Mouse (Mus musculus): ENCODE results near the gene Arih2.
A peak's percentile ranks its signal among the peaks of the same experiment; 100 is the strongest.

The Arih2 gene

GRCm38 (mm10) chr9:108649561-108650440, 615 bp upstream of the Arih2 start:
- no peak for DNase-seq (ENCODE audit: low read depth)

GRCm38 (mm10) chr9:108648166-108648565, 1.0 kb downstream of the Arih2 start:
- peak; percentile 55 for DNase-seq (ENCODE audit: low read depth)

- DNase-seq (ENCODE audit: low read depth): no peak
Observed at GRCm38 (mm10) chr9:108639825-108640224, 9.4 kb downstream of the Arih2 start.

GRCm38 (mm10) chr9:108635415-108635814, 13.8 kb downstream of the Arih2 start:
- DNase-seq (ENCODE audit: low read depth): no peak

GRCm38 (mm10) chr9:108633846-108634245, 15.3 kb downstream of the Arih2 start:
- no peak for DNase-seq (ENCODE audit: low read depth)

GRCm38 (mm10) chr9:108632375-108632774, 16.8 kb downstream of the Arih2 start:
- no peak for DNase-seq (ENCODE audit: low read depth)

- DNase-seq (ENCODE audit: low read depth): peak; percentile 55
Observed at GRCm38 (mm10) chr9:108631631-108632256, 17.4 kb downstream of the Arih2 start.

GRCm38 (mm10) chr9:108630683-108631082, 18.5 kb downstream of the Arih2 start:
- peak; percentile 59 for DNase-seq (ENCODE audit: low read depth)

- peak; percentile 59 for DNase-seq (ENCODE audit: low read depth)
Observed at GRCm38 (mm10) chr9:108628141-108628540, 21.0 kb downstream of the Arih2 start.

- no peak for DNase-seq (ENCODE audit: low read depth)
Observed at GRCm38 (mm10) chr9:108626498-108626897, 22.7 kb downstream of the Arih2 start.

- DNase-seq (ENCODE audit: low read depth): no peak
Observed at GRCm38 (mm10) chr9:108617301-108617700, 31.9 kb downstream of the Arih2 start.

GRCm38 (mm10) chr9:108611488-108611887, 37.7 kb downstream of the Arih2 start:
- no peak for DNase-seq (ENCODE audit: low read depth)

GRCm38 (mm10) chr9:108608889-108609288, 40.3 kb downstream of the Arih2 start:
- no peak for DNase-seq (ENCODE audit: low read depth)

- DNase-seq (ENCODE audit: low read depth): peak; percentile 56
Observed at GRCm38 (mm10) chr9:108607929-108608328, 41.3 kb downstream of the Arih2 start.

GRCm38 (mm10) chr9:108601986-108602385, 47.2 kb downstream of the Arih2 start:
- DNase-seq (ENCODE audit: low read depth): no peak

GRCm38 (mm10) chr9:108600011-108600410, 49.2 kb downstream of the Arih2 start:
- no peak for DNase-seq (ENCODE audit: low read depth)

GRCm38 (mm10) chr9:108599021-108599566, 50.1 kb downstream of the Arih2 start:
- no peak for DNase-seq (ENCODE audit: low read depth)

- no peak for DNase-seq (ENCODE audit: low read depth)
Observed at GRCm38 (mm10) chr9:108596998-108597764, 52.0 kb downstream of the Arih2 start, which contains the start of gene P4htm. P4htm (minus strand) TSS chr9:108597667.

GRCm38 (mm10) chr9:108594354-108594753, 54.8 kb downstream of the Arih2 start:
- DNase-seq (ENCODE audit: low read depth): no peak

- DNase-seq (ENCODE audit: low read depth): no peak
Observed at GRCm38 (mm10) chr9:108591462-108591861, 57.7 kb downstream of the Arih2 start.

GRCm38 (mm10) chr9:108589229-108589628, 60.0 kb downstream of the Arih2 start:
- DNase-seq (ENCODE audit: low read depth): peak; percentile 59

- DNase-seq (ENCODE audit: low read depth): no peak
Observed at GRCm38 (mm10) chr9:108587571-108588180, 61.5 kb downstream of the Arih2 start.
